Mouse (Mus musculus) embryo, embryonic 11.5 days (tissue): Measurements from ENCODE around the gene Tmem121.

ENCODE experiments used
- DNase-seq: peaks from one replicate; pipeline ENCODE4 v3.0.0-alpha.2; 2012; ENCODE audit warnings: low read depth, low spot score

Gene Tmem121

DNA sequence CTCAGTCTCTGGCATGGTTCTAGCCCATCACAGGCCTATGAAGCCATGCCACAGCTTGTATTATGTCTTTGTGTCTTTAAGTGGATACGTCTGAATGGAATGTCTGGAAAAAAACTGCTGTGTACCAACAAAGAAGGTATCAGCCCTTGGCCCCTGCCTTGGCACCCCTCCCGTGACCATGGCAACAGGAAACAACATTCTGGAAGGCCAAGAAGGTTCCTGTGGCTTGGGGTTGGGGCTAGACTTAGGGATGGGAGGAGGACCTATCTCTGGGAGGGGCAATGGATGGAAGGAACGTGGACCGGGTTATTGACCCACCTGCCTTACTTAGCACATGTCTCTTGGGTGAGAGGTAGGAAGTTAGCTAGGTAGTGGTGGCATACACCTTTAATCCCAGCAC is 36.4 kb upstream of the Tmem121 start:
- no peak for DNase-seq

DNA sequence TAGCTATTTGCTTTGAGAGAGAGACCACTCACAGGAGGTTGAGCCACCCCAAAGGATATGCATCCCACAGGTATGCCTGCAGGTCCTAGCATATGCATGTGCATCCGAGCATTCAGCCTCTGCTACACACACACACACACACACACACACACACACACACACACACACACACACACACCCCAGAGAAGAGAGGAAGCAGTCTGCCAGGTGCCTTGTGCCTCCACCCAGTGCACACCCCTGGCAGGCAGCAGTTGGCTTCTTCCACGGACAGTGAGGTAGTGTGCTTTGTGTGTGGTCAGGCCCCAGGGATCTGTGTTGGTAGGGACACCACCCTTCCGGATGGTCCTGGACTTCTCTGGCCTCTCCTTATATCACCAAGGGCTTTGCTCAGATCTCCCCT is 35.8 kb upstream of the Tmem121 start:
- DNase-seq, result no peak

DNA sequence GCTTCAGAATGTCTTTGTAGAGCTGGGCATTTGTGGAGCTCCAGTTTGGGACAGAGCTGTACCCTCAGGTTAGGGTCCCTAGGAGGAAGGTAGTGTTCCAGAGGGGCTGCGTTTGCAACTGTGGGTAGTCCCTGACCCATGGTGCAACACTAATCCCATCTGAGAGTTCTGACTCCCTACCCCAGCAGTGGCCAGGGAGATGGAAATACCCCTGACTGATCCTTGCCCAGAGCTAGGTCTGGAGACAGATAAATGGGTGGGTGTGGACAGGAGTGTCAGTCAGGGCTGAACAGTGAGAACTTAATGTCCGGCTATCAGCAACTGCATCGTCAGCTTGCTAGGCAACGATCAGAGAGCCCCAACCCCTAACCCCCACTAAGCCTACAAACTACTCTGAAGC is 35.1 kb upstream of the Tmem121 start:
- DNase-seq, result no peak

DNA sequence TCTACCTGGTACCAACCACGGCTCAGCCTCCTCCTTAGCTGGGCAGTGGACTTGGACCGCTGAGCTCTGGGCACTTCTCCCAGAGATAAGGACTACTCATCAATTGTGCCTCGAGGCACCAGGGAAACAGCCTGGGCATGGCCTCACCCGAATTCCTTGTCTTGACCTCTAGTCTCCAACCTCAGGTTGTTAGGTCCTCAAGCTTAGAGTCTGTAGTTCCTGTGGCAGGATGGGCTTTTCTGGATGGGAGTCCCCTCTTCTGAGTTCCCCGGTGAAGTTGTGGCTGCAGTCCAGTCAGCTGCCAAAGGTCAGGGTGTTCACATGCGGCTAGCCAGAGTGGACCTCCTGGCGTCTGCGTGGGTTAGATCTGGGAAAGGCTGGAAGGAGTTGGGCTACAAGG is 34.7 kb upstream of the Tmem121 start:
- no peak for DNase-seq

DNA sequence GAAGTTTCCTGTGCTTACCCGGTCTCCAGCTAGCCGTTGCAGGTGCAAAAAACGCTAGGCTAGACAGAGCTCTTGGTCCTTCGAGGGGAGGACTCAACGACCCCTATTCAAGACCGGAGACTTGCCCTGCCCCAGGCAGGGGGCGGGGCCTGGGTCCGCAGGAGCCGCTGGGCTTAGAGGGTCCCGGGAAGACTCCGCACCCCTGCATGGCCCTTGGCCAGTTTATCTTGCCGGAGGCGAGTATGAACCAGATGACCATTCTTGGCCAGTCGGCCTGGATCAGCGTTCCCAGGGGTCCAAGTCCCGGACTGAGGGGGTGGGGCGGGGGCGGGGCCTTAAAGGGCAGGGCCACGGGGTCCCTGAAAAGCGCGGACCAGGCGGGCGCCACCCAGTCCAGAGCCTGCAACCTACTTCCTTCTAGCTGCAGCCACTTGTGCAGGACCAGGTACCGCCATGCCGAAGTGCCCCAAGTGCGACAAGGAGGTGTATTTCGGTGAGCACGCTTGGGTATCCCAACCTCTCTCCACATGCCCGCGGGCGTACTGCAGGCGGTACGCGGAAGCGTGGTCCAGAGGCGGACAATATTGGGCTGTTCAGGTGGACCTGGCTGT is 34.0 kb upstream of the Tmem121 start:
- no peak for DNase-seq

DNA sequence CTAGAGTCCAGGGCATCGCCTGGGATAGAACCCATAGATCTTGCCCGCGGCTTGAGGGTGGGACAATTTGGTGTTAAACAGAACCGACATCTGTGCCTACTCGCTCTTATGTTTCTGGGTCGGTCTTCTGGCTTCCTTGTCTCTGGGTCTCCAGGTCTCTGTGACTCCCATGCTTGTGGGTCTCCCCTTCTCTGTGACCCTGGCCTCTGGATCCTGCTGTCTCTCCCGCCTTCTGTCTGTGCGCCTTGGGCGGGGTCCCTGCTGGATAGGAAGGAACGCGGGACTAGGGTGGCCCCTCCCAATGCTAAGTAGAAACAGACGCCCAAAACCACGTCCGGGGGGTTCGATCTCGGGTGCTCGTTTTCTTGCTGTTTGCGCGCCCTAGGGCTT is 33.5 kb upstream of the Tmem121 start:
- DNase-seq, result no peak

DNA sequence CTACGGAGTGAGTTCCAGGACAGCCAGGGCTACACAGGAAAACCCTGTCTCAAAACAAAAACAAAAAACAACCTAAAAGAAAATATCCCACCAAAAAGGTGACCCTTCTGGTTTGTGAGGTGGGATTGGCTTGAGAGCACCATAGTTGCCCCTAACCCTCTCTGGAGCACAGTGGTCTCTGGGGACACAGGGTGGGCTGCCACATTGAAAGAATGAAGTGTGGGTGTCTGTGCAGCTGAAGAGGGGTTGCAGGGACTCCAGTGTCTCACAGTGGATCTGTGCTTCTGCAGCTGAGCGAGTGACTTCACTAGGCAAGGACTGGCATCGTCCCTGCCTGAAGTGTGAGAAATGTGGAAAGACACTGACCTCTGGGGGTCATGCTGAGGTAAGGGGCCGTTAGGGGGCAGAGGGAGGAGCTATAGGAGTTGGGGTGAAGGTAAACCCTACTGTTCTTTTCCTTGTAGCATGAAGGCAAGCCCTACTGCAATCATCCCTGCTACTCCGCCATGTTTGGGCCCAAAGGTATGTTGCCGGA is 32.7 kb upstream of the Tmem121 start:
- no peak for DNase-seq

DNA sequence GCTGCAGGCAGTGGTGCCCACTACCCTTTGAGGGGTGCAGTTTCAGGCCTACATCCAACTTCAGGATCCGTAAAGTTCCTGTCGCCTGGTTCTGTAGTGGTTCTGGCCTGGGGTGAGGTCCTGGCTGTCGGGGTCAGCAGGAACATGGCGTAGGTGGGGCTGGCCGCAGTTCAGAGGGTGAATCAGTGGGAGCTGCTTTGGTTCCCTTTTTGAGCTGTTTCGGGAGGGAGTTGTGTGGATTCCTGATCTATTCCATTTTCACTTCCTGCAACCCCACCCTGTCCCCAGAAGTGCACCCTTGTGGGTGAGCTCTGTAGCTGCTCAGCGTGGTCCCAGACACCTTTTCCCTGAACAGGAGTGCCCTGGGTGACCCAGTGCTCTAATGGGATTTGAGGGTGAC is 31.8 kb upstream of the Tmem121 start:
- no peak for DNase-seq

DNA sequence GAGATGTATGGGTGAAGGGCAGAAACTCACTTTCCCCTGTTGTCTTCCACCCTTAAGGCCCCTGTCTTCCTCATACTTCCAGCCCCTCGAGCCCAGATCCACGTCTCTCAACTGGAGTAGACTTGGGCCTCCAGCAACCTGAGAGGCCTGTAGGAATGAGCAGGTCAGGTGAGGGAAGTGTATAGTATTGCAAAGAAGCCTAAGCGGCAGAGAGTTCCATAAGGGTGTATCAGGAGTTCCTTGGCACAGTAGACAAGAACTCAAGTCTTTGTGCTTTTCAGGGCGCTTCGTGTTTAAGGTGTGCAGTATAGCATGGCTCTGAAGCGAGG is 31.0 kb upstream of the Tmem121 start:
- no peak for DNase-seq

DNA sequence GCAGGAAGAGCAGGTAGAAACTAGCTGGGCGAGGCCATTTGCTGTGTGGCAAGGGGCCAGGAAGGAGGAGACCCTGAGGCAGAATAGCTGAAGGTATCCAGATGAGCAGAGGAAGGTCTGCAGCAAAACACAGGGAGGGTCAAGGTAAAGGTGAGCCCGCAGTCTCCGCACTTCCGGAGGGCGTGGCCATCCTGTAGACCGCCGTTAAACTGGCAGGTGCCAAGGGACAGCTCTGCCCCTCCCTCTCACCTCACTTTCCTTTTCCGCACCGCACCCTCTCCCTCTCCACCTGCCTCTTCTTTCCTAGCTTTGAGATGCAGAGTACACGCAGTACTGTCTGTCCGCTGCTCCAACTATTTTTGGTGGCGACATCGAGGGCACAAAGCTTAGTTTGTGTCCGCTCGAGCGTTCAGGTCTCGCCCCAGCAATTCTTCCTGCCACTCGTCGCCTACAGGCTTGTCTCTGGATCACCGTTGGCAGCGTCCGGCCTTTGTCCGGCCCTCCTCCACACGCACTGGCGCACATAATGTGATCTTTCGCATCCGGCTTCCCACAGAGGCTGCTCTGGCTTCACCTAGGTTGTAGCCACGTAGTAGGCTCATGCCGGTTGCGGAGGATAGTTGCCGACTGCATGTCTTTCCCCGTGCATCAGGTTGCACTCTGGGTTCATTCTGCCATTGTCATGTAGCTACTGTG is 30.5 kb upstream of the Tmem121 start:
- DNase-seq, result no peak

DNA sequence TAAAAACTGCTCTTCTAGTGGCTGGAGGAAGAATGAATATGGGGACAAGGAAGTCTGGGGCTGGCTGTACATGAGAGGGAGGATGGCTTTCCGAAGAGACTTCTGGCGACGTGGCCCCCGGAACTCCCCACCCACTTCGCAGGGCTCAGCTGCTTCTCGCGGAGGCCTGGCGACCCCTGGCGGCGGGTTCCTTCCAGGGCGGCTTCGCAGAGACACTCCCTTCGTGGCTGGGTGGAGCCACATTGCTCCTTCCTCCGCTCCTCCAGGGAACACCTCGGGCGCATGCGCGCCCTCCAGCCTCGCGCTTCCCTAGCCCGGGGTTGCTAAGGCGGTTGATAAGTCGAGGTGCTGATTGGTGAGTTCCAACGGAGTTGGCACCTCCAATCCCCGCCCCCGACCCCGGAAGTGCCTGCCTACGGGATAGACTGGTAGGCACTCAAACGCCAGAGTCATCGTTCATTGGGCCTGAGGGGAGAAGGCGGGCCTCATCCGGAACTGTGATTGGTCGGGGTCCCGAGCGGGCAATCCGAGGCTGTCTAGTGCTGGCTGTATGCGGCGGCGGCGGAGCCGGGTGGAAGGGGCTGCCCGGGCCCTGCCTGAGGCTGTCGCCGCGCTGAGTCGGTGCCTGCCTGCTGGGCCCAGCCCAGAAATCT is 29.7 kb upstream of the Tmem121 start, which contains the start of gene Tedc1:
Gene Tedc1 (plus strand): TSS at position 535 of the 653 bp plus-strand sequence.
- DNase-seq, result peak; percentile 99

DNA sequence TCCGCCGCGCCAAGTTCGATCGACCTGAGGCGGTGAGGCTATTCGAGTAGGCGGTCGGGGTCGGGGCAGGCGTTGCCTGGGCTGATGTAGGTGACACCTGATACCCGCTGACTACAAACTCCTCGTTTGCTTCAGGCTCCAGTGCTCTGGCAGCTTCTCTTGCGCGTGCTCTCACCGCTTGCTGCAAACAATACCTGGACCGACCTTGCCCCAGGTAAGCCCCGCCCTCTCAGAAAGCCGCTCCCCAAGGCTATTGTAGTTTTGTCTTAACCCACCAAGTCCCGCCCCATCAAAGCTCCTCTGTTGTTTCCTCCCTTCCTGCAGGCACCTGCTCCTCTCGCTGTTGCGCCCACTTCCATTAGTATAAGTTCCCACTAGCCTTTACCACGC is 29.2 kb upstream of the Tmem121 start:
- no peak for DNase-seq

DNA sequence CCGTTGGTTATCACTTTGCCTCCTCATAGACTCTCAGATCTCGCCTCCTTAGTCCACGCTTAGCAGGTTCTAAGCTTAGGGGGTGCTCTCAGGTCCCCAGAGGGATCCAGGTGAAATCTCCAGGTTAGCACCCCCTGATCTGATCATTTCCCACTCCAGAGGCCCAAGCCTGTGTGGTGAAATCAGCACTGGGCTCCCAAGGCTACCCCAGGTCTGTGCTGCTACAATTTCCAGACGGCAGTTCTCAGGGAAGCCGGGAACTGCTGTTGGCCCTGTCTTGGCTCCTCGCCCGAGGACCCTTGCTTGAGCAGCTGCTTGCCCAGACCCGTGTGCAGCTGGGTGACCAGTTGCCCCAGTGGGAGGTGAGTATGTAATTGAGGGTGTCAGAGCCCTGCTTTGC is 28.7 kb upstream of the Tmem121 start:
- no peak for DNase-seq

DNA sequence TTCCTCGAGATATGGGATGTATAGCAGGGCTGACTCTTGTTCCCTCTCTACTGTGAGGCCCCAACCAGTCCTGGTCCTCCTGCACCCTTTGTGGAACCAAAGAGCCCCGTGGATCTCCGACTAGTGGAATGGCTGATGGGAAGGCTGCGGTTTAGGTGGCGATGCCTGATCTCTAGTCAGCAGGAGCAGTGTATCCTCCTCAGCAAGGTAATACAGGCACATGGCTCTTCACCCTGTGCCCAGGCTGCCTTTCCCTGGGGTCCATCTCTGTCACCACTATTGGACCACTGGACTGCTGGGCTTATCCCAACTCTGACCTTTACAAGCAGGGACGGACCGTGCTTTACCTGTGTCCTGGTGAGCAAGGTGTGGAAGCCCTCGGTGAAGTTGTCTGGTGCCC is 28.2 kb upstream of the Tmem121 start:
- no peak for DNase-seq

DNA sequence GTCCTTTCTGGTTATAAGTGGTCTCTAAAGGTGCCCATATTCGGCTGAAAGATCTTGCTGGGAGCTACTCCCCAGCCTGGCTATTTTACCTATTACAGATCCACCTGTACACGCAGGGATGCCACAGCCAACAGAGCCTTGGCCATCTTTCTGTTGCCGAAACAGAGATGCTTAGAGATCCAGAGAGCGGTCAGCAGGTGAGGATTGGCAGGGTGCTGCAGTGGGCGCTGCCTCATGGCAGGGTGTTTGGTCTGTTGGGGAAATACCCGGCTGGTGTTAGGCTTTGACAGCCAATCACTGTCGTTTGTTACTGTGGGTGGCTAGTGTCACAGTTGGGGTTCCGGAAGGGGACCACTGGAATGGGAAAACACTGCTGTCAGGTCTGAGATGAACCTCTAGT is 27.8 kb upstream of the Tmem121 start:
- no peak for DNase-seq

DNA sequence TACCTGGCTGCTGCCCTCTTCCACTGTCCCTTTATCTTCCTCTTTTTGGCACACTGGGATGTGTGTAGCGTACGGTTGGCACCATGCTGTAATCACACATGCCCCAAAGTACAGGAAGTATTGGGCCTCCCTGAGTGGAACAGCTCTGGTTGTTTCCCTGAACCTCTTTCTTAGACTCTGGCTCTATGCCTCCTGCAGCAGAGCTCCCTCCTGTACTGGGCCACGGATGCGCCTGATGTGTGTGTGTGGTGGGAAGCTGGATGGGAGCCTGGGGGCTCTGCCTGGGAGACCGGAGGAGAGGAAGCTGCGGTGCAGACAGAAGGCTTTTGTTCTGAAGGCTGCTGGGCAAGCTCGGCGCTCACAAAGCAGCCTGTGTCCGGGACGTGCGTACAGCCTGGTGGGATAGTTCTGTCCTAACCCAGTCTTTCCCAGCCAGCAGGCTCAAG is 22.1 kb upstream of the Tmem121 start:
- no peak for DNase-seq

DNA sequence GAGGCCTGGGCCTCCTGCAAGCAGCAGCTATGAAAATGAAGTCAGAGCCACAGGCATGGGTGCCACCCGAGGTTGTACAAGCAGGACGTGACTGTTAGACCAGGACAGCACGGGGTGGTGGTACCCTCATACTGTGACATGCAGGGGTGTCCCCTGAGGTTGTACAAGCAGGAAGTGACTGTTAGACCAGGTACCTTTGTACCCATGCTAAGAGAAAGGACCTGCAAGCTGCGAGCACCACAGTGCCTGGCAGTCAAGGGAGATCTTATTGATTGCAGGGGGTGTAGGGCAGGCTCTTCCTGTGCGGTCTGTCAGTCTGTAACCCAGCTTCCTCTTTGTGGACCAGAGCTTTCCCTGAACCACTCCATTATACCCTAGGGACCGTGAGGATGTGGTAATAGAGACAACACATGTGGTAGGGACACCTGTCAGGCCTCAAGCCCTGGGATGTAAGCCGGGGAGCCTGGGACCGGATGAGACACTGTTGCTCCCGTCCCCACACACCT is 17.6 kb upstream of the Tmem121 start:
- no peak for DNase-seq

DNA sequence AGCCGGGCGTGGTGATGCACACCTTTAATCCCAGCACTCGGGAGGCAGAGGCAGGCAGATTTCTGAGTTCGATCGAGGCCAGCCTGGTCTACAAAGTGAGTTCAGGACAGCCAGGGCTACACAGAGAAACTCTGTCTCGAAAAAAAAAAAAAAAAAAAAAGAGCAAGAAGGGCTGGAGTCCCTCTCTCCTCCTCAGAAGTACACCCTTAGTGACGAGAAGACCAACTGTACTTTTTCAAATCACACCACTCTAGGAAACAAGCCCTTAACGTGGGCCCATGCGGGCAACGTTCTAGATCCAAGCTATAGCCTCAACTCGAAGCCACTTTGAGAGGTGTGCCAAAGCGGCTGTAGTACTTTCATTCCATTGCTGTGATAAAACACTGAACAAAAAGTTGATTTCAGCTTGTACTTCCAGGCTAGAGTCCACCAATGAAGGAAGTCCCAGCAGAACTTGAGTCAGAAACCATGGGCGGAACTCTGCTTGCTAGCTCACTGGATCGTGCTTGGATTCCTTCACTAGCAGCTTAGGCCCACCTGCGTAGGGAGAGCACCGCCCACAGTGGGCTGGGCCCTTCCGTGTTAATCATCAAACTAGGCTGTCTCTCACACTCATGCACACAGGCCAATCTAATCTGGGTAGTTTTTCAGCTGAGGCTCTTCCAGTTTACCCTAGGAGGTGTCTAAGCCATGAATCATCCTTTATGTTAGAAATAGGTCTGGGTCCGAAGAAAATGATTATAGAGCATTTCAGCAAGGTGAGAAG is 8.6 kb upstream of the Tmem121 start:
- no peak for DNase-seq

DNA sequence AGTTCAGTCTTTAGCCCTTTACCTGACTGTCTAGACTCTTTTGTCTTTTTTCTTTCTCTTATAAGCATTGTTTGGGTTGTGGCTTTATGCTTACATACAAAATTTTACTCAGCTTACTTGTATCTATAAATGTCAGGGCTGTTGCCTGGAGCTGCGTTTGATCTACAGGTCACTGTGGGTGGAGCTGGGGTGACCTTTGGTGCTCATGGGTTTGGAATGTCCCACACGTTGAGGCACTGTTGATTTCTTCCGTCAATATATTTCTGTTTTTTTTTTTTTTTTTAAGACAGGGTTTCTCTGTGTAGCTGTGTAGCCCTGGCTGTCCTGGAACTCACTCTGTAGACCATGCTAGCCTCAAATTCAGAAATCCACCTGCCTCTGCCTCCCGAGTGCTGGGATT is 4.7 kb upstream of the Tmem121 start:
- DNase-seq, result no peak

DNA sequence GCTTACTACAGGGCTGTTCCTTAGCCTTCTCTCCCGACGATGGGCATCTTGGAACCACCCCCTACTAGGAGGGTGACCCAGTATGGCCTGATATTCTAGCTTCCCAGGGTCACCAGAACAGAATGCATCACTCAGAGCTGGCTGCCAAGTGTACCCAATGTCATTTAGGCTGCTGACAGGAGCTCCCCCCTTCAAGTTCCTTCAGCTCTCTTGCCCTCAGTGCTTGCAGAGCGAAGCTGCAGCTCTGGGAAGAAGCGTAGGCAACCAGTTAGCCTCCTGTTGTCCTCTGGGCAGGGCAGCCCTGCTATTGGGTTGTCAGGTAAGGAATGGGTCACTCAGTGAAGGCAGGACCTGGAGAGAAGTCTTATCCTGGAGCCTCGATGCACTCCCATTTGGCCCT is 785 bp upstream of the Tmem121 start:
- DNase-seq, result no peak

DNA sequence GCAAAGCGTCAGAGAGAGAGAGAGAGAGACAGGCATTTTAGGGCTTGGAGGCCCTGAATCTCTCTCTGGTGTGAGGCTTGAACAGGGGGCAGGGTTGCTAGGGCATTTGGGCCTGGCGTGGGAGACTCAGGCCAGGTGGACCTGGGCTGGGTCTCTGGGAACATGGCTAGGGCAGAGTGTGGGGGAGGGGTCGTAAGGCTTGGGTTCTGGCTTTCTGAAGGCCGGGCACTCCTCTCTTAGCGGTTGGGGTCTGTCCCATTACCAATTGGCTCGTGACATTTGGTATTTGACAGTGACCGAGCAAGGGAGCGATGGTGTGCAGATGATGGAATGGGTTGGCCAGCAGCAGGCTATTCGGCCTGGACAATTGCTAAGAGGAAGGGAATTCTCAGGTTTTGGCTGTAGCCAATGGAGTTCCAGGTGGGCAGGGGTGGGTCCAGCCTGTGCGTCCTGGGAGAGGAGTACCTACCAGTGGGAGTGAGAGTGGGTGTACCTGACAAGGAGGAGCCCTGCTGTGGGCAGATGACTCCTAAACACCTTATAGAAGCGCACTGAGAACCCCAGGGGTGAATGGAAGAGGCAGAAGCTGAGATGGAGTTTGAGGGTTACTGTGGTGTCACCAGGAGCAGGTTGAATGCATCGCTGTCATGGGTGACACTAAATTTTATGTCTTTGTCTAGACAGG is 738 bp downstream of the Tmem121 start:
- no peak for DNase-seq

DNA sequence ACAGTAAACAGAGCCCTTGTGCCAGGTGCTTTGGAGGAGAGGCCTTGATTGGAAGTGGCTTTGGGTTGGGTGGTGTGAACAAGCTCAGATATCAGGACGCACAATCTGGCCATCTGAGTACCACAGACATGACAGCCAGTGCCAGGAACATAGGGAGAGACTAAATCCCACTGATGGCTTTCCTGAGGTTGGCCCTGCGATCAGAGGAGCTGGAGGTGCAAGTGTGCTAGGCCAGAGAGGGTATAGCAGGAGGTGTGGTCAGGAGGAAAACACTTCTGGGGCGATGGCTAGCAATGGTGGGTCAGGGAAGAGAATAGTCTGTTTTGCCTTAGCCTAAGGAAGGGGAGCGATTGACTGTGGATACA is 1.3 kb downstream of the Tmem121 start:
- no peak for DNase-seq
